Mouse (Mus musculus): ENCODE measurements around the gene Kat8. TPM values are rescaled to one million over a fixed set of nuclear protein-coding genes. Genes with fewer than 3 reads are reported as not detected.

Kat8 gene
- 30.7 and 32.6 TPM in 2 replicates for polyA plus RNA-seq (2014; fragmentation: Nextera tagmentation; extraction: Ambion mirVana)

- Histone ChIP-seq H3K36me3 (ENCODE audit: control insufficient read depth, insufficient read depth, low read length) (peaks cover 28% of the 10 kb centered on the region), H3K4me3 (ENCODE audit: low read depth, low read length) (peak within 1 kb of the TSS; percentile 99), H3K9ac (ENCODE audit: low read depth, low read length) (peak within 1 kb of the TSS; percentile 86), H3K27ac (ENCODE audit: low read depth, low read length) (peak within 1 kb of the TSS; percentile 73), H3K27me3 (ENCODE audit: control insufficient read depth, insufficient read depth, low read length) (no peaks in the 10 kb centered on the region), H3K4me2 (peak within 1 kb of the TSS; percentile 81), H3K4me1 (ENCODE audit: control insufficient read depth, insufficient read depth, low read length) (no peaks in the 10 kb centered on the region), H3K9me3 (replicated peaks; ENCODE audit: control insufficient read depth, low read length) (no peaks in the 10 kb centered on the region)
- ATAC-seq (replicated peaks; ENCODE audit: insufficient number of reproducible peaks, low FRiP score, low TSS enrichment) = peak; percentile 91
- under 1% methylated on average over 40 of the region's 40 CpGs for WGBS (ENCODE audit: insufficient replicate concordance)
Observed at GRCm38 (mm10) chr7:127912190-127912871, at the start of gene Kat8. Kat8 (plus strand) TSS chr7:127912516.

DNA sequence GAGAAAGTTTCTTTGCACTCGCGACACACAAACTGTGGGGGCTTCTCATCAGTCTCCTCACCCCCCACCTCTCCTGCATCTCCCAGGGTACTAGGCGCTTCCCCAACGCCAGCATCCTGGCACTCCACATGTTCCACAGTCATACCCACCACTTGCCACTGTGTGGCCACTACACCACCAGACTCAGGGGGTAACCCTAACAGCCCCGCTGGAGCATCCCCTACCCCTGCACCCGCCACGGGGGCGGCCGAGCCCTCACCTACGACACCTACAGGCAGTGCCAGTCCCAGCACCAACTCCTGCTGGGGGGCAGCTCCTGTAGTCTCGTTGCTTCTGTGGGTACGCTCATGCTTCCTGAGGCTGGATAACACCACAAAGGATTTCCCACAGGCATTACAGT is 45.9 kb upstream of the Kat8 start:
- Histone ChIP-seq H3K4me1 (ENCODE audit: control insufficient read depth, insufficient read depth, low read length) (no peaks in the 10 kb centered on the region), H3K9me3 (replicated peaks; ENCODE audit: control insufficient read depth, low read length) (no peaks in the 10 kb centered on the region), H3K36me3 (ENCODE audit: control insufficient read depth, insufficient read depth, low read length) (peaks cover 24% of the 10 kb centered on the region), H3K4me2 (no peak overlapping the region), H3K4me3 (ENCODE audit: low read depth, low read length) (no peak overlapping the region), H3K27me3 (ENCODE audit: control insufficient read depth, insufficient read depth, low read length) (no peaks in the 10 kb centered on the region), H3K27ac (ENCODE audit: low read depth, low read length) (no peak overlapping the region), H3K9ac (ENCODE audit: low read depth, low read length) (no peak overlapping the region)
- 91% methylated on average over 12 of the region's 12 CpGs for WGBS (ENCODE audit: insufficient replicate concordance)
- ATAC-seq (replicated peaks; ENCODE audit: insufficient number of reproducible peaks, low FRiP score, low TSS enrichment) = no peak

- Histone ChIP-seq H3K4me2 (no peak overlapping the region), H3K9ac (ENCODE audit: low read depth, low read length) (no peak overlapping the region), H3K4me1 (ENCODE audit: control insufficient read depth, insufficient read depth, low read length) (no peaks in the 10 kb centered on the region), H3K9me3 (replicated peaks; ENCODE audit: control insufficient read depth, low read length) (no peaks in the 10 kb centered on the region), H3K36me3 (ENCODE audit: control insufficient read depth, insufficient read depth, low read length) (peaks cover 24% of the 10 kb centered on the region), H3K4me3 (ENCODE audit: low read depth, low read length) (no peak overlapping the region), H3K27ac (ENCODE audit: low read depth, low read length) (no peak overlapping the region), H3K27me3 (ENCODE audit: control insufficient read depth, insufficient read depth, low read length) (no peaks in the 10 kb centered on the region)
- 95% methylated on average over 18 of the region's 18 CpGs for WGBS (ENCODE audit: insufficient replicate concordance)
- no peak for ATAC-seq (replicated peaks; ENCODE audit: insufficient number of reproducible peaks, low FRiP score, low TSS enrichment)
Observed at GRCm38 (mm10) chr7:127867641-127868040, 44.7 kb upstream of the Kat8 start.

DNA sequence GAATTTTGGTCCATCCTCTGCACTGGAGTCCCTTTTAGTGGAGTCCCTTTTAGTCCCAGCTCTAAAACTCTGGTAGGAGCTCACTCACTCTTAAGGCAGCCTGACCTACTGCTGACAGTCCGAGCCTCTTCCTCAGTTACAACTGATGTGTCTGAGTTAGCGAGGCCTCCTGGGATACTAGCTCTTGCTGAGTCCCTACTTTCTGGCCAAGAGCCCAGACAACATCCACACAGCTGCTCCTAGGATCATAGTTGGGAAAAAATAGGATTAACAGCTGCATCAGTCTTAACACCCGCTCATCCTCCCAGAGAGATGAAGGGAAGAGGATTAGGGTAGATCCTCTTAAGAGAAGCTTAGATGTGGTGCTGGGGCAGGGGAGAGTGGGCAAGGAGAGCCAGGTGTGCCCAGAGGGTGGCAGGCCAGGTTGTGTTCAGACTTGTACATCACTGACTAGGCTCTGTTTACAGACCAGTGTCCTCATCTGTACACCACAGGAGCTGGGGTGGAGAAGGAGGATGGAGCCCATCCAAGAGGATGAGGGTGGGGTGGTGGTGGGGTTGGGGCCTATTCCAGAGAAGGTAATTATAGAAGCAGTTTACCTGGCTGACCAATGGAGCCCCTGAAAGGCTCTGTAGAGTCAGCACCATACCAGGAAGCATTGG is 43.0 kb upstream of the Kat8 start:
- H3K4me3 ChIP-seq (ENCODE audit: low read depth, low read length) = no peak overlapping the region
- H3K9ac ChIP-seq (ENCODE audit: low read depth, low read length) = no peak overlapping the region
- no peak overlapping the region for H3K4me2 ChIP-seq
- H3K4me1 ChIP-seq (ENCODE audit: control insufficient read depth, insufficient read depth, low read length) = peaks cover 4% of the 10 kb centered on the region
- H3K27ac ChIP-seq (ENCODE audit: low read depth, low read length) = no peak overlapping the region
- 84% methylated on average over 3 of the region's 3 CpGs for WGBS (ENCODE audit: insufficient replicate concordance)
- no peaks in the 10 kb centered on the region for H3K27me3 ChIP-seq (ENCODE audit: control insufficient read depth, insufficient read depth, low read length)
- no peaks in the 10 kb centered on the region for H3K9me3 ChIP-seq (replicated peaks; ENCODE audit: control insufficient read depth, low read length)
- no peak for ATAC-seq (replicated peaks; ENCODE audit: insufficient number of reproducible peaks, low FRiP score, low TSS enrichment)
- peaks cover 24% of the 10 kb centered on the region for H3K36me3 ChIP-seq (ENCODE audit: control insufficient read depth, insufficient read depth, low read length)

DNA sequence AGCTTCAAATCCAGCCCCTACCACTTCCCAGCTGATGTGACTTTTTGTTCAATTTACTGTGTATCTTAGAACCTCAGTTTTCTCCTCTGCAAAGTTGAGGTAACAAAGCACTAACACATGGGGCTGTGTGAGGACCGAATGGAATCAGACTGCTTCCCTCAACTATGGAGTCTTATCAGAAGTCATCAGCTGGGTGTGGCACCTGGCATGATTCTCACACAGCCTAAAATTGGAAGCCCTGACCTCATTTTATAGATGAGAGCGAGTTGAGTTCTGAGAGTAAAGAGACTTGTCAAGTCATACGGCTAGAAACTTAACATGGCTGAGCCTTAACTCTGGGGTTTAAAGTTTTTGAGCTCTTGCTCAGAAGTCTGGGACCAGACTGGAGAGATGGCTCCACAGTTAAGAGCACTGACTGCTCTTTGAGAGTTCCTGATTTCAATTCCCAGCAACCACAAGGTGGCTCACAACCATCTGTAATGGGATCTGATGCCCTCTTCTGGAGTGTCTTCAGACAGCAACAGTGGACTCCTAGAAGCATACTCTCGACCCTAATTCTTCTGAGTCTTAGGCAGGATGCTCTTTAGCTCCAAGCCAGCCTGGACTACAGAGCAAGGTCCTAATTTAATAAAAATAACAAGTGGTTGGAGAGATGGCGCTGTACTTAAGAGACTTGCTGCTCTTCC is 42.0 kb upstream of the Kat8 start:
- H3K36me3 ChIP-seq (ENCODE audit: control insufficient read depth, insufficient read depth, low read length) = peaks cover 24% of the 10 kb centered on the region

GRCm38 (mm10) chr7:127874812-127875626 is 37.3 kb upstream of the Kat8 start:
- Histone ChIP-seq H3K9me3 (replicated peaks; ENCODE audit: control insufficient read depth, low read length) (no peaks in the 10 kb centered on the region), H3K36me3 (ENCODE audit: control insufficient read depth, insufficient read depth, low read length) (peaks cover 19% of the 10 kb centered on the region), H3K4me2 (peak overlapping the region; percentile 88), H3K4me3 (ENCODE audit: low read depth, low read length) (peak overlapping the region; percentile 92), H3K4me1 (ENCODE audit: control insufficient read depth, insufficient read depth, low read length) (peaks cover 13% of the 10 kb centered on the region), H3K9ac (ENCODE audit: low read depth, low read length) (peak overlapping the region; percentile 98), H3K27me3 (ENCODE audit: control insufficient read depth, insufficient read depth, low read length) (no peaks in the 10 kb centered on the region), H3K27ac (ENCODE audit: low read depth, low read length) (peak overlapping the region; percentile 99)
- 5% methylated on average over 20 of the region's 20 CpGs for WGBS (ENCODE audit: insufficient replicate concordance)
- ATAC-seq (replicated peaks; ENCODE audit: insufficient number of reproducible peaks, low FRiP score, low TSS enrichment) = peak; percentile 15; the same call in 1 of the 2 replicates

More for the DNA sequence above, 42.0 kb upstream of the Kat8 start:
- H3K27me3 ChIP-seq (ENCODE audit: control insufficient read depth, insufficient read depth, low read length) = no peaks in the 10 kb centered on the region
- no peak overlapping the region for H3K4me3 ChIP-seq (ENCODE audit: low read depth, low read length)
- no peak overlapping the region for H3K27ac ChIP-seq (ENCODE audit: low read depth, low read length)
- H3K4me2 ChIP-seq = no peak overlapping the region
- no peak for ATAC-seq (replicated peaks; ENCODE audit: insufficient number of reproducible peaks, low FRiP score, low TSS enrichment)
- 78% methylated on average over 5 of the region's 5 CpGs for WGBS (ENCODE audit: insufficient replicate concordance)
- peaks cover 8% of the 10 kb centered on the region for H3K4me1 ChIP-seq (ENCODE audit: control insufficient read depth, insufficient read depth, low read length)
- no peaks in the 10 kb centered on the region for H3K9me3 ChIP-seq (replicated peaks; ENCODE audit: control insufficient read depth, low read length)
- H3K9ac ChIP-seq (ENCODE audit: low read depth, low read length) = no peak overlapping the region

DNA sequence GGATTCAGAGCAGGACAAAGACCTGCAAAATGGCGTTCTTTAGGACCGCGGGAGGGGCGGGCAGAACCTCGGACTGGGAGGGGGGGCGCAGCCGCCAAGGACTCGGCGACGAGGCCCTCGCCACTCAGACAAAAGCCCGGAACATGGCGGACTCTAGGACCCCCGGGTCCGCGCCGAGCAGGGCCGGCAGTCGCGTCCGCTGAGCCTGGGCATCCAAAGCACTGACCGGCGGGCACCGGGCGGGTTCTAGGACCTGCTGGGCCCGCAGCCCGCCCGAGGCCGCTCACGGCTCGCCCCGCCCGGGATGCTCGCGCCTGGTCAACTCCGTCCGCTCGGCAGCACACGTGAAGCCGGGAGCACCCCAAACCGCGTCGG is 36.7 kb upstream of the Kat8 start:
- Histone ChIP-seq H3K36me3 (ENCODE audit: control insufficient read depth, insufficient read depth, low read length) (peaks cover 25% of the 10 kb centered on the region), H3K4me3 (ENCODE audit: low read depth, low read length) (peak overlapping the region; percentile 92), H3K27ac (ENCODE audit: low read depth, low read length) (peak overlapping the region; percentile 99), H3K9ac (ENCODE audit: low read depth, low read length) (peak overlapping the region; percentile 98), H3K9me3 (replicated peaks; ENCODE audit: control insufficient read depth, low read length) (no peaks in the 10 kb centered on the region), H3K27me3 (ENCODE audit: control insufficient read depth, insufficient read depth, low read length) (no peaks in the 10 kb centered on the region), H3K4me1 (ENCODE audit: control insufficient read depth, insufficient read depth, low read length) (peaks cover 13% of the 10 kb centered on the region), H3K4me2 (peak overlapping the region; percentile 88)
- under 1% methylated on average over 43 of the region's 43 CpGs for WGBS (ENCODE audit: insufficient replicate concordance)
- peak; percentile 89 for ATAC-seq (replicated peaks; ENCODE audit: insufficient number of reproducible peaks, low FRiP score, low TSS enrichment)

GRCm38 (mm10) chr7:127876041-127876466 is 36.3 kb upstream of the Kat8 start, which contains the start of gene Zfp646:
Zfp646 (plus strand) TSS chr7:127876221.
- peak within 1 kb of the TSS; percentile 98 for H3K9ac ChIP-seq (ENCODE audit: low read depth, low read length)

More at GRCm38 (mm10) chr7:127876041-127876466, 36.3 kb upstream of the Kat8 start, which contains the start of gene Zfp646:
- Histone ChIP-seq H3K36me3 (ENCODE audit: control insufficient read depth, insufficient read depth, low read length) (peaks cover 29% of the 10 kb centered on the region), H3K4me2 (peak within 1 kb of the TSS; percentile 88), H3K4me1 (ENCODE audit: control insufficient read depth, insufficient read depth, low read length) (peaks cover 13% of the 10 kb centered on the region), H3K27me3 (ENCODE audit: control insufficient read depth, insufficient read depth, low read length) (no peaks in the 10 kb centered on the region), H3K9me3 (replicated peaks; ENCODE audit: control insufficient read depth, low read length) (no peaks in the 10 kb centered on the region), H3K4me3 (ENCODE audit: low read depth, low read length) (peak within 1 kb of the TSS; percentile 92), H3K27ac (ENCODE audit: low read depth, low read length) (peak within 1 kb of the TSS; percentile 99)
- WGBS (ENCODE audit: insufficient replicate concordance) = under 1% methylated on average over 40 of the region's 41 CpGs
- ATAC-seq (replicated peaks; ENCODE audit: insufficient number of reproducible peaks, low FRiP score, low TSS enrichment) = peak; percentile 83
